Mouse (Mus musculus): ENCODE measurements at regions not wholly inside any gene's neighbourhood (a gene's known extent, or its start where the extent isn't known, plus 50 kb on each side); places are given as distances from the start of the nearest gene placed in this dataset.
A peak's percentile ranks its signal among the peaks of the same experiment; 100 is the strongest.

DNA sequence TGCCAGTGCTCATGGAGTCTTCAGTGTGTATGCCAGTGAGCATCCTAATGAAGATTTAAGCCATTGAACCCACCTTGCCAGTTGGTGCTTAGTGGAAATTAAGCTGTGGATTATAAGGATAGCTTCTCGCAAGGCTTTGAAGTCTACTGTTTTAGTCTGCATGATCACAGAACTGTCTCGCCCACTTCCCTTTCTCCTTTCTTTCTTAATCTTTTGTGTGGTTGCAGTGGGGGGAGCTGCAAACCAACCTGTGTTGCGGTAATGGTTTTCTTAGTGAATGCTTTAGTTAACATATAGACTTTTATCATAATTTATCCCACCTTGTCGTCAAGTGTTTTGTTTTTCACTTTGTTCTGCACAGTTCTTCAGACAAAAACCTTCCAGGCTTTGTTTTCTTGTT lies 447.9 kb upstream of the Atp11b start:
- DNase-seq (ENCODE audit: low read depth in 1 of 2, low spot score in 2 of 2) = no peak
- Histone ChIP-seq H3K4me3 (ENCODE audit: extremely low read depth, insufficient read depth, insufficient read length) (no peak overlapping the region), H3K4me1 (ENCODE audit: control insufficient read depth, insufficient read depth, insufficient read length) (no peaks in the 10 kb centered on the region), H3K27me3 (ENCODE audit: control insufficient read depth, insufficient read depth, low read length) (no peaks in the 10 kb centered on the region), H3K27ac (ENCODE audit: insufficient read depth, low read length) (no peak overlapping the region), H3K36me3 (ENCODE audit: control insufficient read depth, insufficient read depth, low read length) (no peaks in the 10 kb centered on the region)
- WGBS = 65% methylated on average over 4 of the region's 4 CpGs
- no peak for TF ChIP-seq CTCF (IDR thresholded peaks at IDR 0.05; ENCODE audit: extremely low read depth, insufficient read depth, insufficient read length, insufficient replicate concordance)
- no peak for TF ChIP-seq POLR2A (IDR thresholded peaks at IDR 0.05; ENCODE audit: low read depth, low read length)

GRCm38 (mm10) chr3:35314177-35314576 lies 439.7 kb upstream of the Atp11b start:
- TF ChIP-seq CTCF (IDR thresholded peaks at IDR 0.05; ENCODE audit: extremely low read depth, insufficient read depth, insufficient read length, insufficient replicate concordance) (no peak), POLR2A (IDR thresholded peaks at IDR 0.05; ENCODE audit: low read depth, low read length) (no peak)
- WGBS = 86% methylated on average over 10 of the region's 10 CpGs
- H3K27me3 ChIP-seq (ENCODE audit: control insufficient read depth, insufficient read depth, low read length) = no peaks in the 10 kb centered on the region
- H3K36me3 ChIP-seq (ENCODE audit: control insufficient read depth, insufficient read depth, low read length) = no peaks in the 10 kb centered on the region
- no peak for DNase-seq (ENCODE audit: low read depth in 1 of 2, low spot score in 2 of 2)
- no peaks in the 10 kb centered on the region for H3K4me1 ChIP-seq (ENCODE audit: control insufficient read depth, insufficient read depth, insufficient read length)
- H3K4me3 ChIP-seq (ENCODE audit: extremely low read depth, insufficient read depth, insufficient read length) = no peak overlapping the region
- no peak overlapping the region for H3K27ac ChIP-seq (ENCODE audit: insufficient read depth, low read length)

DNA sequence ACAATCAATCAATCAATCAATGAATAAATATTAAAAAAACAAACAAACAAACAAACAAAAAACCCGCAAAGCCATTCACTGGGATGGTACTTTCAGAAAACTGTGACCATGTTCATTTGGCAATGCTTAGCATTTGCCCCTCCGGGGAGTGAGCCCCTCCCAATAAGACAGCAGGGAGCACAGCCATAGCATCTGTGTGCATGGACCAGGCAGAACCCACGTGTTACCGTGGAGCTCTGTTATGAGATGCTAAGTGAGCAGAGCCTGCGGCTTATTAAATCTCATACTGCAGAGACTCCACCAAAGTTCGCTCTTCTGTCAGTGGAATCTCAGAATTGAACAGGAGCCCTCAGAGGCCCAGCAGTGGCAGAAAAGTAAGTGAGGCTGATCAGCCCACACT lies 438.7 kb upstream of the Atp11b start:
- Histone ChIP-seq H3K4me1 (ENCODE audit: control insufficient read depth, insufficient read depth, insufficient read length) (no peaks in the 10 kb centered on the region), H3K4me3 (ENCODE audit: extremely low read depth, insufficient read depth, insufficient read length) (no peak overlapping the region), H3K27ac (ENCODE audit: insufficient read depth, low read length) (no peak overlapping the region), H3K36me3 (ENCODE audit: control insufficient read depth, insufficient read depth, low read length) (no peaks in the 10 kb centered on the region), H3K27me3 (ENCODE audit: control insufficient read depth, insufficient read depth, low read length) (no peaks in the 10 kb centered on the region)
- WGBS = 90% methylated on average over 6 of the region's 6 CpGs
- no peak for TF ChIP-seq CTCF (IDR thresholded peaks at IDR 0.05; ENCODE audit: extremely low read depth, insufficient read depth, insufficient read length, insufficient replicate concordance)
- TF ChIP-seq POLR2A (IDR thresholded peaks at IDR 0.05; ENCODE audit: low read depth, low read length) = no peak
- DNase-seq (ENCODE audit: low read depth in 1 of 2, low spot score in 2 of 2) = no peak

DNA sequence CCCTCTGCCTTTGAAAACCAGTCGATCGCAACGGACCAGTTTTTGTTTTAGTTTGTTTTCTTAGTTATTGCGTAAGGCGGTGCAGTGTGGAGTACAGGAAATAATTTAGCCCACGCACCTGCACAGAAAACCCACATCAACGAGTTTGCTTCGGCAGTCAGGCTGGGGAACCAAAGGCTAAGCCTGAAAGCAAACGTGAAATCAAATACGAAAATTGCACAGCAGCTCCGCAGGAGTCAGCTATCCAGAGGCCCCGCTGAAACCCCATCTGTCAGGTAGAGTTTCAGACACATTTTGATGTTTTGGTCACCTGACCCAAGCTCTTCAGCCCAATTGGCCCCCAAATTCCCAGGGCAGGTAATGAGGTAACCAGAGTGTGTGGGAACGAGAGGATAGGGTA lies 435.6 kb upstream of the Atp11b start:
- no peak overlapping the region for H3K4me3 ChIP-seq (ENCODE audit: extremely low read depth, insufficient read depth, insufficient read length)
- DNase-seq (ENCODE audit: low read depth in 1 of 2, low spot score in 2 of 2) = peak in 1 of 2 experiments; percentile 32
- TF ChIP-seq POLR2A (IDR thresholded peaks at IDR 0.05; ENCODE audit: low read depth, low read length) = no peak
- TF ChIP-seq CTCF (IDR thresholded peaks at IDR 0.05; ENCODE audit: extremely low read depth, insufficient read depth, insufficient read length, insufficient replicate concordance) = no peak
- no peaks in the 10 kb centered on the region for H3K4me1 ChIP-seq (ENCODE audit: control insufficient read depth, insufficient read depth, insufficient read length)
- H3K27me3 ChIP-seq (ENCODE audit: control insufficient read depth, insufficient read depth, low read length) = no peaks in the 10 kb centered on the region
- no peak overlapping the region for H3K27ac ChIP-seq (ENCODE audit: insufficient read depth, low read length)
- WGBS = 16% methylated on average over 13 of the region's 13 CpGs
- H3K36me3 ChIP-seq (ENCODE audit: control insufficient read depth, insufficient read depth, low read length) = no peaks in the 10 kb centered on the region

DNA sequence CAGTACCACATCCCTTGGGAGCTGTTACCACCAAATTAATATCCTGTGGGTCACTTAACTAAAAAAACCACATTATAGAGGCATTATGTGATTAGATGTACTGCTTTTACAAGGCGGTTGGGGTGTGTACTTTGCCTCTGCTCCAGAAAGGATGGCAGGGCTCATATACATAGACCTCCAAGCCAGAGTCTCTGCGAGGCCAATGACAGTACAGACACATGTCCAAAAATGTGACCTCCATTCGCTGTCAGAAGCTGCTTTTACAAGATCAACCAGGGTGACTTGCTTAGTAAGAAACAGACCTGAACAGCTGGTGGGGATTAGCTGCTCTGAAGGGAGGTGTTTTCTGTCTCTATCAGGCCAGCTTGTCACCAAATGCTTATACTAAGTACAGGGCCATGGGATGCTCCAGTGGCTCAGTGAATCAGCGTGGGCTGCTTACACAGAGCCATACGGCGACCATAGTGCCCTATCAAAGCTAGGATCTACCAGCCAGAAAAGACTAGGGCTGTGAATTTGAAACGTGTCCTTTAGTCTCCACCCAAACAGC lies 433.0 kb upstream of the Atp11b start:
- Histone ChIP-seq H3K27ac (ENCODE audit: insufficient read depth, low read length) (no peak overlapping the region), H3K36me3 (ENCODE audit: control insufficient read depth, insufficient read depth, low read length) (no peaks in the 10 kb centered on the region), H3K4me3 (ENCODE audit: extremely low read depth, insufficient read depth, insufficient read length) (no peak overlapping the region), H3K4me1 (ENCODE audit: control insufficient read depth, insufficient read depth, insufficient read length) (no peaks in the 10 kb centered on the region), H3K27me3 (ENCODE audit: control insufficient read depth, insufficient read depth, low read length) (no peaks in the 10 kb centered on the region)
- TF ChIP-seq CTCF (IDR thresholded peaks at IDR 0.05; ENCODE audit: extremely low read depth, insufficient read depth, insufficient read length, insufficient replicate concordance) (no peak), POLR2A (IDR thresholded peaks at IDR 0.05; ENCODE audit: low read depth, low read length) (no peak)
- WGBS = 75% methylated on average over 7 of the region's 7 CpGs
- no peak for DNase-seq (ENCODE audit: low read depth in 1 of 2, low spot score in 2 of 2)

DNA sequence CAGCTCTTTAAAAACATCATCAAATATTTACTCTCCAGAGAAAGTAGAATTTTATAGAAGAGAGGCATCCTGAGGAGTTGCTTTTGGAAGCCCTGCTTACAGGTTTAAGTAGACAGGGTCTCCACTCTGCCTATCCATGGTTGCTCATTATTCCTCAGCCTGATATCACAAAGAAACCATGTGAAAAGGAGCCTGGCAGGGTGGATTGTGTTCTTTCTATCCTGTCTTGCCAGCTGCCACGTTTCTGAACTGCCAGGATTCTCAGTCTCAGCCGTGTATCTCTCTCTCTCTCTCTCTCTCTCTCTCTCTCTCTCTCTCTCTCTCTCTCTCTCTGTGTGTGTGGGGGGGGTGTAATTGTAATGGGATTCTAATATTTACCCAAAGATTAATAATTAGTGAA lies 431.9 kb upstream of the Atp11b start:
- no peak for DNase-seq (ENCODE audit: low read depth in 1 of 2, low spot score in 2 of 2)
- TF ChIP-seq CTCF (IDR thresholded peaks at IDR 0.05; ENCODE audit: extremely low read depth, insufficient read depth, insufficient read length, insufficient replicate concordance) = no peak
- no peak for TF ChIP-seq POLR2A (IDR thresholded peaks at IDR 0.05; ENCODE audit: low read depth, low read length)
- Histone ChIP-seq H3K4me1 (ENCODE audit: control insufficient read depth, insufficient read depth, insufficient read length) (no peaks in the 10 kb centered on the region), H3K27ac (ENCODE audit: insufficient read depth, low read length) (no peak overlapping the region), H3K27me3 (ENCODE audit: control insufficient read depth, insufficient read depth, low read length) (no peaks in the 10 kb centered on the region), H3K4me3 (ENCODE audit: extremely low read depth, insufficient read depth, insufficient read length) (no peak overlapping the region), H3K36me3 (ENCODE audit: control insufficient read depth, insufficient read depth, low read length) (no peaks in the 10 kb centered on the region)
- WGBS = 67% methylated on average over 2 of the region's 2 CpGs

DNA sequence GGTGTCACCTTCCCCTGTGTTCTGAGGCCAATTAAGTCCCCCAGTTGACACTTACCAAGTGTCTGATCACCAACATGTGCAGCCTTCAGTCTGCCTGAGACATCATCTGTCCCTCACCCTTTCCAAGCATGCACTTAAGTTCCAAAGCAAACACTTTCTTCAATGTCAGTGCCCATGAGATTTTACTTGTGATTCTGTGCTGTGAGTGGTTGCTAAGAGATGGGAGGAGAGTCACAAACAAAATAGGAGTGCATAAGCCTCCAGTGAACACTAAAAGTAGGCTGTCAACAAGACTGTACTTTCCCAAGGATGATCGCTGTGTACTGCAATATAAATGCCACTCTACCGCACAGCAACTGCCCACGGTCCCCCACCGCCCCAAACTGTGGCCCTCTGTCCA lies 431.0 kb upstream of the Atp11b start:
- TF ChIP-seq POLR2A (IDR thresholded peaks at IDR 0.05; ENCODE audit: low read depth, low read length) = no peak
- no peak for TF ChIP-seq CTCF (IDR thresholded peaks at IDR 0.05; ENCODE audit: extremely low read depth, insufficient read depth, insufficient read length, insufficient replicate concordance)
- Histone ChIP-seq H3K4me1 (ENCODE audit: control insufficient read depth, insufficient read depth, insufficient read length) (no peaks in the 10 kb centered on the region), H3K4me3 (ENCODE audit: extremely low read depth, insufficient read depth, insufficient read length) (no peak overlapping the region), H3K27me3 (ENCODE audit: control insufficient read depth, insufficient read depth, low read length) (no peaks in the 10 kb centered on the region), H3K36me3 (ENCODE audit: control insufficient read depth, insufficient read depth, low read length) (no peaks in the 10 kb centered on the region), H3K27ac (ENCODE audit: insufficient read depth, low read length) (no peak overlapping the region)
- WGBS = 86% methylated on average over 4 of the region's 4 CpGs
- DNase-seq (ENCODE audit: low read depth in 1 of 2, low spot score in 2 of 2) = no peak

Measured in spleen, adult 2 months (tissue).